Mouse (Mus musculus): Measurements from ENCODE around the gene Ddx59.

- no peak for TF ChIP-seq CTCF (IDR thresholded peaks at IDR 0.05; ENCODE audit: low read depth)
- TF ChIP-seq EP300 (IDR thresholded peaks at IDR 0.05; ENCODE audit: low read depth): no peak
Measured at GRCm38 (mm10) chr1:136449541-136449940, 34.5 kb downstream of the Ddx59 start.
